Mouse (Mus musculus) heart, embryonic 12.5 days (tissue): ENCODE measurements around the gene Spata3. TPM values are rescaled to one million over a fixed set of nuclear protein-coding genes. Genes with fewer than 3 reads are reported as not detected.
"Not testable (repeated sequence)": the region's sequence is repeated elsewhere in the genome, so short reads cannot be mapped to it uniquely, and the experiment has no call there.

Experiments
- ATAC-seq: fragments of 200-750 bp; cut with Nextera tagmentation; 2 replicates; pipeline ENCODE4 v1.8.0; 2017; ENCODE audit warnings: moderate TSS enrichment, moderate library complexity; ENCODE audit not compliant: insufficient number of reproducible peaks, low FRiP score
- H3K27ac ChIP-seq: fragments of 300-500 bp; sonication (generic); 2 replicates; pipeline ENCODE4 v1.5.1; 2016; ENCODE audit warnings: mild to moderate bottlenecking, moderate library complexity; ENCODE audit not compliant: poor library complexity, severe bottlenecking
- H3K27me3 ChIP-seq: fragments of 300-500 bp; sonication (generic); replicated peaks from 2 replicates; pipeline ENCODE4 v1.6.1; 2016; ENCODE audit warnings: mild to moderate bottlenecking, moderate library complexity
- H3K36me3 ChIP-seq: fragments of 300-500 bp; sonication (generic); 2 replicates; pipeline ENCODE4 v1.6.1; 2016; ENCODE audit warnings: mild to moderate bottlenecking, moderate library complexity
- H3K4me1 ChIP-seq: fragments of 300-500 bp; sonication (generic); replicated peaks from 2 replicates; pipeline ENCODE4 v1.6.1; 2016; ENCODE audit warnings: mild to moderate bottlenecking
- H3K4me2 ChIP-seq: fragments of 300-500 bp; sonication (generic); 2 replicates; pipeline ENCODE4 v1.6.1; 2016; ENCODE audit warnings: mild to moderate bottlenecking, moderate library complexity
- H3K4me3 ChIP-seq: fragments of 300-500 bp; sonication (generic); 2 replicates; pipeline ENCODE4 v1.5.1; 2016; ENCODE audit warnings: mild to moderate bottlenecking
- H3K9ac ChIP-seq: fragments of 300-500 bp; sonication (generic); 2 replicates; pipeline ENCODE4 v1.6.1; 2016; ENCODE audit warnings: mild to moderate bottlenecking, moderate library complexity
- H3K9me3 ChIP-seq: fragments of 300-500 bp; sonication (generic); replicated peaks from 2 replicates; pipeline ENCODE4 v1.6.1; 2016; ENCODE audit warnings: mild to moderate bottlenecking, moderate library complexity
- WGBS: fragments of 180-500 bp; shearing (Covaris S2); methylation state at CpG from one replicate; pipeline ENCODE4 v1.1.7; 2016; 5-methylcytosine and 5-hydroxymethylcytosine counted together
- polyA plus RNA-seq: library from polyadenylated mRNA; unstranded; fragments of >200 nt; fragmentation: Nextera tagmentation; extraction: Ambion mirVana; gene quantifications from 2 replicates; pipeline ENCODE4 v1.2.1, GENCODE M21; 2016

Gene Spata3
- polyA plus RNA-seq, 1 experiment from 2014 or later, result not detected

- 60% methylated on average over 4 of the region's 4 CpGs for WGBS
- no peaks in the 10 kb centered on the region for H3K36me3 ChIP-seq
- no peak for ATAC-seq
These were observed 23.1 kb upstream of the Spata3 start for GRCm38 (mm10) chr1:85993541-85993940.

DNA sequence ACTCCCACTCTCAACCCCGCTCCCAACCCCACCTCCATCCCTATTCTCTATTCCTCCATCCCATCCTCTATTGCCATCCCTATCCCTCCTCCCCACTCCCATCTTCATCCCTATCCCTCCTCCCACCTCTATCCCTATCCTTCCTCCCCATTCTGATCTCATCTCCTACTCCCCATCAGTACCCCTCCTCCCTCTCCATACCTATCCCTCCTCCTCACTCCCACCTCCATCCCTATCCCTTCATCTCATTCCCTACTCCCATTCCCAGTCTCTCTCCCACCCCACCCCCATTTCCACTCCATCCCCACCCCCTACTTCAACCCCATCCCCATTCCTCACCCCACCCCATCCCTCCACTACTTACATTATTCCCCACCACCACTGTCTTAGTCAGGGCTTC is 19.4 kb upstream of the Spata3 start:
- no peaks in the 10 kb centered on the region for H3K4me1 ChIP-seq
- peaks cover 9% of the 10 kb centered on the region; the same call in 1 of the 2 replicates for H3K9me3 ChIP-seq
- H3K27ac ChIP-seq, result no peak overlapping the region
- H3K9ac ChIP-seq, result no peak overlapping the region
- WGBS, result 85% methylated on average over 1 of the region's 1 CpGs
- no peak overlapping the region for H3K4me3 ChIP-seq
- H3K27me3 ChIP-seq, result no peaks in the 10 kb centered on the region
- ATAC-seq, result no peak
- H3K36me3 ChIP-seq, result no peaks in the 10 kb centered on the region
- no peak overlapping the region for H3K4me2 ChIP-seq

More at GRCm38 (mm10) chr1:85993541-85993940, 23.1 kb upstream of the Spata3 start:
- no peaks in the 10 kb centered on the region for H3K4me1 ChIP-seq
- H3K4me2 ChIP-seq, result no peak overlapping the region
- no peak overlapping the region for H3K27ac ChIP-seq
- H3K27me3 ChIP-seq, result no peaks in the 10 kb centered on the region
- H3K9ac ChIP-seq, result no peak overlapping the region
- peaks cover 9% of the 10 kb centered on the region; the same call in 1 of the 2 replicates for H3K9me3 ChIP-seq
- H3K4me3 ChIP-seq, result no peak overlapping the region

DNA sequence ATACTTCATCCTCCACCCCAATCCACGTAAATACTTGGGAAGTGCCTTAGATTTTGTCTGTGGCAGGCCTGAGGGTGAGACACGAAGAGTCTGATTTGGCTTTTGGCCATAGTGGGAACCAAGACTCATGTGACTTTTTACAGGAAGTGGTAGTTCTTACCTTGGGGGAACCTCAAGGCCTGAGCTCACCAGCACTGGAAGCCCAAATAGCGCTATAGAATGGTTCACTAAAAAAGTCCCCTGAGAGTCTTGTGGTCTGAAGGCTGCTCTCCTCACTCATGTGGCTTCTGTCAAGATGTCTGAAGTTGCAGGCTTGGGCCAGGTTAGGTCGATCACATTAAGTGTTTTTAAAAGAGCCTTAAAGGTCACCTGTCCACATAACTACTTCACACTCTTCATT is 18.6 kb upstream of the Spata3 start:
- no peaks in the 10 kb centered on the region for H3K4me1 ChIP-seq
- 77% methylated on average over 4 of the region's 4 CpGs for WGBS
- H3K36me3 ChIP-seq, result no peaks in the 10 kb centered on the region
- H3K27ac ChIP-seq, result no peak overlapping the region
- no peak overlapping the region for H3K4me3 ChIP-seq
- H3K27me3 ChIP-seq, result no peaks in the 10 kb centered on the region
- ATAC-seq, result no peak
- peaks cover 9% of the 10 kb centered on the region; the same call in 1 of the 2 replicates for H3K9me3 ChIP-seq
- no peak overlapping the region for H3K4me2 ChIP-seq
- no peak overlapping the region for H3K9ac ChIP-seq

DNA sequence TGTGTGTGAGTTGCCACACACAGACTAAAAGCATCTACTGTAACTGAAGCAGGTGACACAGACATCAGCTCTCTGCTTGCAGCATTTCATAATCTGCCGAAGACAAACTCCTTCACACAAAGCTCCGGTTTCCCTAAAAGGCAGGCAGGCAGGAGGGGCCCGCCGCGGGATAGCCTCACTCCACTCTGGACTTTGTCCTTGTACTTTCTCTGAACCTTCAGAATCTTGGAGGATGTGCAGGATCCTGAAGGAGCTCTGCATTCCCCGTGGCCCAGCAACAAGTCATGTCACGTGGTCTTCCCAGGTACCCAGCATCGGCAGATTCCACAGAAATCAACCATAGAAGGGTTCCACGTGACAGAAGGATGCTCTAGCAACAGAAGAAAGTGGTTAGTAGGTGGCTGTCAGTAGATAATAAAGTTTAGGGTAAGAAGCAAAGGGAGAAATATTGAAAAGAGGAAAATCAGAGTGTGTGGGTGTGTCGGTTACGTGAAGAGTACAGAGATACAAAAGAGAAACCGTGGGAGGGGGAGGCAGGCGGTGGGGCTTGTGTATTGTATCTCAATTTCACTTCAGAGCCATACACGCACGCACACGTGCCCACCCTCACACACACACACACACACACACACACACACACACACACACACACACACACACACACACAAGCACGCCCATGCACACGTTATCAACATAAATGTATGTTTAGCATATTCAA is 16.6 kb upstream of the Spata3 start:
- Histone ChIP-seq H3K9ac (no peak overlapping the region), H3K36me3 (no peaks in the 10 kb centered on the region), H3K27me3 (no peaks in the 10 kb centered on the region), H3K4me2 (no peak overlapping the region), H3K27ac (no peak overlapping the region), H3K4me3 (no peak overlapping the region), H3K4me1 (no peaks in the 10 kb centered on the region), H3K9me3 (peaks cover 6% of the 10 kb centered on the region; the same call in 1 of the 2 replicates)
- ATAC-seq, result no peak
- 72% methylated on average over 18 of the region's 18 CpGs for WGBS

GRCm38 (mm10) chr1:86005540-86005939 is 11.1 kb upstream of the Spata3 start:
- ATAC-seq, result no peak
- H3K27ac ChIP-seq, result no peak overlapping the region
- H3K36me3 ChIP-seq, result no peaks in the 10 kb centered on the region
- peaks cover 4% of the 10 kb centered on the region; the same call in 1 of the 2 replicates for H3K4me1 ChIP-seq
- no peak overlapping the region for H3K4me3 ChIP-seq
- H3K9ac ChIP-seq, result no peak overlapping the region
- H3K27me3 ChIP-seq, result peaks cover 6% of the 10 kb centered on the region
- no peak overlapping the region for H3K4me2 ChIP-seq
- H3K9me3 ChIP-seq, result no peaks in the 10 kb centered on the region
- 81% methylated on average over 10 of the region's 10 CpGs for WGBS

- Histone ChIP-seq H3K4me1 (peaks cover 4% of the 10 kb centered on the region; the same call in 1 of the 2 replicates), H3K4me2 (no peak overlapping the region), H3K27ac (no peak overlapping the region), H3K27me3 (peaks cover 6% of the 10 kb centered on the region), H3K36me3 (no peaks in the 10 kb centered on the region), H3K4me3 (no peak overlapping the region), H3K9ac (no peak overlapping the region), H3K9me3 (no peaks in the 10 kb centered on the region)
- no peak for ATAC-seq
- 84% methylated on average over 6 of the region's 6 CpGs for WGBS
These were observed 10.6 kb upstream of the Spata3 start for GRCm38 (mm10) chr1:86006040-86006439.

GRCm38 (mm10) chr1:86007778-86008177 is 8.8 kb upstream of the Spata3 start:
- Histone ChIP-seq H3K9me3 (peaks cover 6% of the 10 kb centered on the region; the same call in 1 of the 2 replicates), H3K4me1 (peaks cover 4% of the 10 kb centered on the region; the same call in 1 of the 2 replicates), H3K27me3 (peaks cover 6% of the 10 kb centered on the region), H3K4me2 (peak overlapping the region; percentile 46), H3K36me3 (no peaks in the 10 kb centered on the region), H3K4me3 (no peak overlapping the region), H3K27ac (no peak overlapping the region), H3K9ac (peak overlapping the region; percentile 7; the same call in 1 of the 2 replicates)
- ATAC-seq, result no peak
- WGBS, result 2% methylated on average over 7 of the region's 7 CpGs

DNA sequence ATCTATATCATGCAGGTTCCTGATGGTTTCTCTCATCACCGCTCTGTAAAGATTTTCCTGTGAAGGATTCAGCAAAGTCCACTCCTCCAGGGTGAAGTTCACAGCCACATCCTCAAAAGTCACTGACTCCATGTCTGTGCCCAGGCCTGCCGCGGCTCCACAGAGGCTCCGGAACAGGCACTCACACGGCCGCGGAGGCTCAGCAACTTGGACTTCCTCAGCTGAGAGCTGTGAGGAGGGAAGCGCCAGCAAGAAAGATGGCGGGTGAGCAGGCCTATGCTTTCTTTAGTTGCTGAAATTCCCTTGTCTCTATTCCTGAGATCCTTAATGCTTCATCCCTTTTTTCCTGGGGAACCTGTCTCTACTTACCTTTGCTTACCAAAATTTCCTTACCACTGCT is 858 bp upstream of the Spata3 start:
- ATAC-seq, H3K36me3 ChIP-seq, H3K4me2 ChIP-seq, H3K27ac ChIP-seq, H3K4me1 ChIP-seq, H3K9ac ChIP-seq, H3K4me3 ChIP-seq: not testable (repeated sequence)
- peaks cover 43% of the 10 kb centered on the region for H3K27me3 ChIP-seq
- 92% methylated on average over 9 of the region's 9 CpGs for WGBS
- peaks cover 11% of the 10 kb centered on the region for H3K9me3 ChIP-seq

DNA sequence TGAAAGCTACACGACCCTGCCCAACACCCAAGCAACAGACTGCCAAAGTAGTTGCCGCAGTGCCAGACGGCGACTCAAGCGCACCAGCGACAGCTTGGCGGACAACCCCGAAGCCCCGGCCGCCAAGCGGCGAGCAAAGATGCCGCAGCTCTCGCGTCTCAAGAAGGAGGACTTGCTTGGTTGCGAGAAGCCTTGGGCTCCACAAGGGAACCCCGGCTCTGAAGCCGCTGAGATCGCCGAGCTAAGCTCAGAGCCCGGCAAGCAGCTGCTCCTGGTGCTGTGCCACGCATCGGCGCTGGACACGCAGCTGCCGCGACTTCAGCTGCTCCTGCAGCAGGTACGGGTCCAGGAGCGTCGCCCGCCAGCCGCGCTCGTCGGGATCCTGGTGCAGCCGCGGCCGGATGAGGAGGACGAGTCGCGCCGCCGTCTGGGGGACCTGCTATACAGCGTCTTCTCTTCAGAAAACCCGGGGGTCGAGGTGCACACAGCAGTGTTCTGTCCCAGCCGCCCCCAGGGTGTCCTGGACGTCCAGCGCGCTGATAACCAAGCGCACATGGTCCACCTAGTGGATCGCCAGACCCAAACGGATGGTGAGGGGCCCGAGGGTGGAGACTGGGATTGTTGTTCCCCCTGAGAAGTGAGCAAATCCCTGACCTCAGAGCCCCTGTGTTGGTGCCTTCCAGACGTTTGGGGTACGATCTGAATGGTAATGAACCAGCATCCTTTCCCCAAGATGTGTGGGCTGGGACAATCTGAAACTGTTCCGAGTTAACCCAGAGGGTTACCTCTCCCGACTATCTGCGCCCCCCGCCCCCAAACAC is 1.8 kb downstream of the Spata3 start:
- peaks cover 5% of the 10 kb centered on the region; the same call in 1 of the 2 replicates for H3K9me3 ChIP-seq
- peak overlapping the region; percentile 84 for H3K4me2 ChIP-seq
- peak overlapping the region; percentile 50 for H3K4me3 ChIP-seq
- peaks cover 63% of the 10 kb centered on the region for H3K27me3 ChIP-seq
- no peaks in the 10 kb centered on the region for H3K36me3 ChIP-seq
- WGBS, result 3% methylated on average over 60 of the region's 60 CpGs
- 0 out of 2 replicates have a peak, but pooled peaks have one; percentile 61 for ATAC-seq
- H3K9ac ChIP-seq, result peak overlapping the region; percentile 62
- peaks cover 3% of the 10 kb centered on the region; the same call in 1 of the 2 replicates for H3K4me1 ChIP-seq
- no peak overlapping the region for H3K27ac ChIP-seq

DNA sequence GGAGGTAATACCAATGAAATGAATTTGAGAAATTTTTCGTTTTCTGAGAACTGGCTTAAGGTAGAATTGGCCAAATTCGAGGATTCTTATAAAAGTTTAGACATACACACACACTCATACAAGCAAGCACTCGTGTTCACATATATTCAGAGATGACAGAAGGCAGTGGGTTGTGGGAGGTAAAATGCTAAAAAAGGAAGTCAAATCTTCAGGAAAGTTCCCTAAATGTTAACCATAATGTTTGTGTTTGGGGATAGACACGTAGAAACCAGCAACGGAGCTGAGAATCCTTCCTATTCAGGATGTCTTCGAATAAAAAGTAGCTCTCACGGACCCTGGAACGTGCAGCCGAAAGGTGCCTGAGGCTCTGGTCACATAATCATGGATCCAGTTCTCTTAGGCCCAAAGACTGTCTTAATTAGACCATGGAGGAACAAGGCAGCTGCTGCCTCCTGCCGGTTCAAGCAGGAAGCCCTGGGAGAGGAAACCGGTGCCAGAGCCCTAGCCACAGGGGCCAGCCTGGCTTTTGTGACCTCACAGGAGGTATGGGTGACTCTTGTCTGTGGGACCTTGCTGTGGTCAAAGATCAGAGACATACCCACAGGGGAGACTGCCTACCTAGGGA is 4.9 kb downstream of the Spata3 start:
- ATAC-seq, result no peak
- Histone ChIP-seq H3K9me3 (0 out of 2 replicates have a peak, but pooled peaks cover under 1% of the 10 kb centered on the region), H3K4me3 (no peak overlapping the region), H3K4me1 (peaks cover 3% of the 10 kb centered on the region; the same call in 1 of the 2 replicates), H3K4me2 (no peak overlapping the region), H3K27me3 (peaks cover 67% of the 10 kb centered on the region), H3K9ac (no peak overlapping the region), H3K27ac (no peak overlapping the region), H3K36me3 (no peaks in the 10 kb centered on the region)
- WGBS, result 63% methylated on average over 11 of the region's 11 CpGs
